Mouse (Mus musculus): ENCODE measurements around the gene Fbxl17.

Fbxl17 gene

DNA sequence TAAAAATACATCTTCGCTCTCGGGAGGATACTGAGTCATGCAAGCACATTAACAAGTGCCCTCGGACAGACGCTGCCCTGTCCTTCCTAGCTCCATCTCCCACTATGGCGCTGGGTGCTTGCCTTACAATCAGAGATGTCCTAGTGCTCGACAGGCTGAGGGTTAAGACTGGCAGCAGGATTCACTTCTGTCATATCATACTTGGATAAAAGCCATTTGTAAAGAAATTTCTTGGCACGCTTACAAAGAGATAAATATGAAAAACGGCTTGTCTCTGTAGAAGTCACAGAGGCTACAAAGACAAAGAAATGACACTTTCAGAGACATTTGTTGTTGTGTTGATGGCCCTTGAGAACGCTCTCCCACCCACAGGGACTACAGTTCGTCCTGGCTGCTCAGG is 412.6 kb downstream of the Fbxl17 start:
- no peak for DNase-seq

GRCm38 (mm10) chr17:63086526-63086925 is 413.3 kb downstream of the Fbxl17 start:
- DNase-seq = no peak

DNA sequence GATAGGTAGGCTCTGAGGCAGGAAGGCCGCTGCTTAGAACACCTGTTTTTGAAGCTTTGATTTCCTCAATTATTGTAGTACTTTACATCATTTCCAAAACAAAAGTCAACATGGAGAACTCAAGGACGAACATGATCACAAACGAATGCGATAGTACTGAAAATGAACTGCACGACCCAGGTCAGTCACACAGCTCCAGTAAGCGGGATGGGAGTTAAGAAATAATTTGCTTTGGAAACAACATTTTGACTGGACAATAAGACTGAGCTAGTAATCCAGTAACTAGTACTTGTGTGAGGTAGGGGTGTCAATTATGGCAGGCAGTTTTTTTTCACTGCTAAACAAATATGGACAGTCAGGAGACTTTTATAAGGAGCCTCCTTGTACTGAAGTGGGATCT is 414.6 kb downstream of the Fbxl17 start:
- no peak for DNase-seq

DNA sequence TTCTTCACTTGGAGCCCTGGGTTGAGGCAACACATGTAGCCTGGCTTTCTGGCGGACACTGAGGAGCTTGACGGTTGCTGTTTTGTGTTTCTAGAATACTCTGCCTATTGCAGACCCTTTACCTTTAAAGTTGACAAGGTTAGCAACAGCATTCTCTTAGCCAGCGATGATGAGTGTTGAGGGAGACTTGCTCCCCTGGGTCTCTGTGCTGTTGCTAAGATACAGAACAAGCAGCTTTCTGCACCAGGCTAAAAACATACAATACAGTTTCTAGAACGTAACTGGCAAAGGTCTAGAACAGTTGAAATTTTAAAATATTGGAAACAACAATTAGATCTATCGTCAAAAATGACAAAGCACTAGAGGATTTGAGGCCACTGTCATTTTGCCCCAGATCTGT is 420.7 kb downstream of the Fbxl17 start:
- no peak for DNase-seq

- DNase-seq = no peak
Observed at GRCm38 (mm10) chr17:63077509-63077908, 422.3 kb downstream of the Fbxl17 start.

GRCm38 (mm10) chr17:63076661-63077060 is 423.2 kb downstream of the Fbxl17 start:
- DNase-seq = no peak

DNA sequence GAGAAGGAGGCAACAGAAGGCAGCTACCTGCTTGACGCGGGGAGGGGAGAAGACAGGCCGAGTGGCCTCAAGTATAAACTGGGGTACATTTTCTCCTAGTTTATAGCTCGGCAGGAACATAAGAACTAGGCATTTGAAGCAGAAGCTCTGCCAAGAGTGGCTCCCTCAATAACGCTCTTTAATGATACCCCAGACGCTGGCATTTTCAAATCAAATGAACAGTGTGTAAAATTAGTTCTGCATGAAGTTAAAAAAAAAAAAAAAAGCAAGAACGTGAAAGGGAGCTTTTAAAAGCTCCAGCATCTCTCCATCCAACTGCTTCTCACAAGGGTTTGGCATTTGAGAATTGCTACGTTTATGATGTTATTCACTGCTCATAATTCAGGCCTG is 423.8 kb downstream of the Fbxl17 start:
- DNase-seq = no peak

GRCm38 (mm10) chr17:63075091-63076036 is 424.5 kb downstream of the Fbxl17 start:
- DNase-seq = no peak

- DNase-seq = no peak
Observed at GRCm38 (mm10) chr17:63073342-63073741, 426.5 kb downstream of the Fbxl17 start.

DNA sequence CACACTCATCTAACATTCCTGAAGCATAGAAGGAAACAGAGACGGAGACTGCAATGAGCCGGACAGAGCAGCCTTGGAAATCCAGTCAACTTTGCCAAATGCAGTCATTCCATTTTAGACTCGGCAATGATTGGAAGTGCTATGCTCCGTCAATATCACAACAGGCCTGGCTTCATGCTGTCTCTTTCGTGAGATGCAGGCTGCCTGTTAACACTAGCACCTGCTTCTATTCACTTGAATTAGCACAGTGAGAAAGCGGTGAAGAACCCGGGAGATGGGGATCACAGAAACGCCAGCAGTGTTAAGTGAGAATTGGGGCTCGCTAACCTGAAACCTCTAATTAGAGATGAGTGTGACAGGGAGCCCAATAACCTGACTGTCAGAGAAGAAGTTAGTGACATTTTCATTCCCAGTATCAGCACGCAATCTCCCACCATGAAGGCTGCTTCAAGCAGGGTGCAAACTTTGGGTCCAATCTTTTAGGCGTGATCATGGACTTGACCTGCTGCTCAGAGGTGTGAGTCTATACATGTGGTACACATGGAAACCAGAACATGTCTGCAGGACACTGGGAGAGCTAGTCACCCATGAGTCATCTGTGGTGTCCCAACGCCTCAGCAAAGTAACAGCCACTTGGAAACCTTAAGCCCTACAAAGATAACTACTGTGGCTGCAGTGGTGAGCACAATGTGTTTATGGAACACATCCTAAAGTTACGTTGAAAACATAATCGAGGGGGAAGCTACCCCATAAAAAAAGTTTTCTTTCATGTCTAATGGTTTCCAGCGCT is 428.5 kb downstream of the Fbxl17 start:
- DNase-seq = no peak

- no peak for DNase-seq
Observed at GRCm38 (mm10) chr17:63070161-63070761, 429.6 kb downstream of the Fbxl17 start.

GRCm38 (mm10) chr17:63062785-63063184 is 437.0 kb downstream of the Fbxl17 start:
- DNase-seq = no peak

DNA sequence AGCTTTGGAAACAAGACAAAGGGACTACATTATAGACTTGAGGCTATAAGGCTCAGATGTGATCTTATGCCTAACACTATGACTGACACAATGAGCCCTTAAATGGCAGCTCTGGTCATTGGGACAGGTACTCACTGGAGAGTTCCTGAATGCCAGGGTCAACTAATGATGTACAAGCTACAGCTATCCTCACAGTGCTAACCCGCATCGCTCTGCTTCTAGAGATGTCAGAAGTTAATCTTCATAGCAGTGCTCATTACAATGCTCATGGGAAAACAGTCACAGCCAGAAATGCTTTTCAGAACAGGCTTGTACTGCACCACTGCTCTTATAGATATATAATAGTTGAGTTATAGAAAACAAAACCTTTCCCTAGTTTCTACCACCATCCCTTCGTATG is 438.0 kb downstream of the Fbxl17 start:
- DNase-seq = no peak

DNA sequence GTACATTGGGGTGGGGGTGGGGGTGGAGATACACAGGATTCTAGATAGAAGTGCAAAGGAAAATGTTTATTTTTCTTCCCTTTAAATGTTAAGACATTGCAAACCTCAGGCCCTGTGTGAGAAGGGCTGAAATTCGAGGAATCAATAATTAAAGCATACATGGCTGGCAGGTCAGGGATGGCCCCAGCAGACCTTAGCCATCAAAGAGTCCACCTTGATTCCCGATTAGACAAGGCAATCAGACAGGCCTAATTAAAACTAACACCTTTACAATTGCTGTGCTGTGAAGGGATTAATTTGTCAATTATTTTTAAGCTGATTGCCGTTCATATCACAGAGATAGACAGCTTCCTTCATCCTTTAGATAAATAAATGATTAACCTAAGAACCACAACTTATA is 439.0 kb downstream of the Fbxl17 start:
- DNase-seq = no peak

GRCm38 (mm10) chr17:63057740-63058388 is 442.0 kb downstream of the Fbxl17 start:
- no peak for DNase-seq

GRCm38 (mm10) chr17:63056976-63057375 is 442.8 kb downstream of the Fbxl17 start:
- no peak for DNase-seq

DNA sequence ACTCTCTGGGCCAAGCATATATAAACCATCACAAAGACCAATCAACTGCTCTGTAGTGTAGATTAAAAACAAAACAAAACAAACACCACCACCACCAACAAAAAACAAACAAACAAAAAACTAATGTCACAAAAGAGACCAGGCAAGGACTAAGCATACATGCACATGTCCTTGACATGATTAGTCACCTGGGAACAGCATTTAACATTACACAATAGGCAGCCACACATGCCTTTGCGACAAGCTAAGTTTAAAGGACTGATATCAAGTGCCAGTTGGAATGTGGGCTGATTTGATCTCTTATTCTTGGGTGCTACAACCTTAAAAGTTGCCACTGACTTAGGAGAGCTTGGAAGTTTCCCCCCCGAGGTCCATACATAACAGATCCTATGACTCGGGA is 446.5 kb downstream of the Fbxl17 start:
- DNase-seq = no peak

GRCm38 (mm10) chr17:63046401-63046800 is 453.4 kb downstream of the Fbxl17 start:
- no peak for DNase-seq

- DNase-seq = no peak
Observed at GRCm38 (mm10) chr17:63045297-63045696, 454.5 kb downstream of the Fbxl17 start.

DNA sequence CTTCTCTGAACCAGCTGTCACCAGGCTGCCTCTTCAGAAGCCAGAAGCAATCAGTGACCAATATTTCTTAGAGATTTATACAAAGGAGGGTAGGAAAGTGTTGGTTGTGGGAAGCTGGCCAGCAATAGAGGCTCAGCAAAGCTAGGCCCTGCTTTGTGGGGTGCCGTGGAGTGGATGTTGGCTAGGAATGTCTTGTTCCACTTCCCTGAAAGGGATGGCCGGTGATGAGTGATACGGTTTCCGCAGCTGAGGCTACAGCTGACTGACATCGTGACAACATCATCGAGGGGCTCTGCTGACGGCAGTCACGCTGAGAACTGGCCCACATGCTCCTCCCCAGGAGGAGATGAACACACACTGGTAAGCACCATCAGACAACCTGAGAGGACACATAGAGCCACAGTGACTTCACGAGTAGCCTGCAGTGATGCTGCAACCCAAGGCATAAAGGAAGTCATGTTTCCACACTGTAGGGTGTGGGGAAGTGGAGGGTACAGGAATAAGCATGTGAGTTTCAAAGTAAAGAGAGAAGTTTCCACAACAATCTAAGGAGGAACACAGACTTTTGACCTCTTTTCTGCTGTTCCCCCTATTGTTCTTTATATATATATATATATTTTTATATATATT is 456.7 kb downstream of the Fbxl17 start:
- no peak for DNase-seq

- no peak for DNase-seq
Observed at GRCm38 (mm10) chr17:63037562-63037961, 462.3 kb downstream of the Fbxl17 start.

GRCm38 (mm10) chr17:63033141-63033540 is 466.7 kb downstream of the Fbxl17 start:
- DNase-seq = no peak

All from kidney, postnatal 25 days (tissue).